Mouse (Mus musculus): ENCODE data around the gene Cops4. TPM values are rescaled to one million over a fixed set of nuclear protein-coding genes. Genes with fewer than 3 reads are reported as not detected.
A peak's percentile ranks its signal among the peaks of the same experiment; 100 is the strongest.

Cops4 gene
- polyA plus RNA-seq, 1 experiment = 14.0 TPM

GRCm38 (mm10) chr5:100491704-100492103 lies 26.4 kb upstream of the Cops4 start:
- no peaks in the 10 kb centered on the region for H3K36me3 ChIP-seq (ENCODE audit: control insufficient read depth, insufficient read depth, low read length)
- H3K4me3 ChIP-seq (ENCODE audit: low read depth, low read length) = no peak overlapping the region
- 50% methylated on average over 4 of the region's 4 CpGs for WGBS
- H3K4me1 ChIP-seq (ENCODE audit: control insufficient read depth, insufficient read depth, insufficient read length, low read length) = no peaks in the 10 kb centered on the region
- no peaks in the 10 kb centered on the region for H3K27me3 ChIP-seq (ENCODE audit: control insufficient read depth, insufficient read depth, low read length)
- TF ChIP-seq POLR2A (IDR thresholded peaks at IDR 0.05; ENCODE audit: low read depth, low read length) (no peak), CTCF (IDR thresholded peaks at IDR 0.05; ENCODE audit: extremely low read depth, insufficient read length, insufficient replicate concordance, low read depth, low read length) (no peak)
- H3K27ac ChIP-seq (ENCODE audit: insufficient read depth, low read depth, low read length) = no peak overlapping the region

- H3K27ac ChIP-seq (ENCODE audit: insufficient read depth, low read depth, low read length) = peak overlapping the region; percentile 52
- no peak for TF ChIP-seq CTCF (IDR thresholded peaks at IDR 0.05; ENCODE audit: extremely low read depth, insufficient read length, insufficient replicate concordance, low read depth, low read length)
- TF ChIP-seq POLR2A (IDR thresholded peaks at IDR 0.05; ENCODE audit: low read depth, low read length) = no peak
- no peaks in the 10 kb centered on the region; the same call in 1 of the 2 replicates for H3K4me1 ChIP-seq (ENCODE audit: control insufficient read depth, insufficient read depth, insufficient read length, low read length)
- H3K27me3 ChIP-seq (ENCODE audit: control insufficient read depth, insufficient read depth, low read length) = no peaks in the 10 kb centered on the region
- H3K36me3 ChIP-seq (ENCODE audit: control insufficient read depth, insufficient read depth, low read length) = no peaks in the 10 kb centered on the region
- H3K4me3 ChIP-seq (ENCODE audit: low read depth, low read length) = peak overlapping the region; percentile 78
- under 1% methylated on average over 46 of the region's 46 CpGs for WGBS
These were observed 19.5 kb upstream of the Cops4 start for GRCm38 (mm10) chr5:100498436-100499180.

GRCm38 (mm10) chr5:100499243-100499642 lies 18.9 kb upstream of the Cops4 start:
- H3K27ac ChIP-seq (ENCODE audit: insufficient read depth, low read depth, low read length) = no peak overlapping the region
- no peaks in the 10 kb centered on the region for H3K27me3 ChIP-seq (ENCODE audit: control insufficient read depth, insufficient read depth, low read length)
- no peak overlapping the region for H3K4me3 ChIP-seq (ENCODE audit: low read depth, low read length)
- no peak for TF ChIP-seq POLR2A (IDR thresholded peaks at IDR 0.05; ENCODE audit: low read depth, low read length)
- no peak for TF ChIP-seq CTCF (IDR thresholded peaks at IDR 0.05; ENCODE audit: extremely low read depth, insufficient read length, insufficient replicate concordance, low read depth, low read length)
- no peaks in the 10 kb centered on the region; the same call in 1 of the 2 replicates for H3K4me1 ChIP-seq (ENCODE audit: control insufficient read depth, insufficient read depth, insufficient read length, low read length)
- no peaks in the 10 kb centered on the region for H3K36me3 ChIP-seq (ENCODE audit: control insufficient read depth, insufficient read depth, low read length)
- 16% methylated on average over 2 of the region's 2 CpGs for WGBS

GRCm38 (mm10) chr5:100499831-100500304 lies 18.2 kb upstream of the Cops4 start:
- H3K36me3 ChIP-seq (ENCODE audit: control insufficient read depth, insufficient read depth, low read length) = no peaks in the 10 kb centered on the region
- H3K4me1 ChIP-seq (ENCODE audit: control insufficient read depth, insufficient read depth, insufficient read length, low read length) = no peaks in the 10 kb centered on the region; the same call in 1 of the 2 replicates
- 3% methylated on average over 40 of the region's 41 CpGs for WGBS
- TF ChIP-seq POLR2A (IDR thresholded peaks at IDR 0.05; ENCODE audit: low read depth, low read length) (no peak), CTCF (IDR thresholded peaks at IDR 0.05; ENCODE audit: extremely low read depth, insufficient read length, insufficient replicate concordance, low read depth, low read length) (no peak)
- H3K27ac ChIP-seq (ENCODE audit: insufficient read depth, low read depth, low read length) = peak overlapping the region; percentile 62; the same call in 1 of the 2 replicates
- H3K4me3 ChIP-seq (ENCODE audit: low read depth, low read length) = peak overlapping the region; percentile 95
- no peaks in the 10 kb centered on the region for H3K27me3 ChIP-seq (ENCODE audit: control insufficient read depth, insufficient read depth, low read length)

- WGBS = 3% methylated on average over 57 of the region's 60 CpGs
- peak within 1 kb of the TSS; percentile 62 for H3K27ac ChIP-seq (ENCODE audit: insufficient read depth, low read depth, low read length)
These were observed 17.6 kb upstream of the Cops4 start, which contains the start of gene Lin54 for GRCm38 (mm10) chr5:100500458-100500961. Gene Lin54, minus strand, starts transcription at chr5:100500639.

GRCm38 (mm10) chr5:100501267-100501666 lies 16.8 kb upstream of the Cops4 start:
- Histone ChIP-seq H3K36me3 (ENCODE audit: control insufficient read depth, insufficient read depth, low read length) (no peaks in the 10 kb centered on the region), H3K27me3 (ENCODE audit: control insufficient read depth, insufficient read depth, low read length) (no peaks in the 10 kb centered on the region), H3K27ac (ENCODE audit: insufficient read depth, low read depth, low read length) (no peak overlapping the region), H3K4me1 (ENCODE audit: control insufficient read depth, insufficient read depth, insufficient read length, low read length) (no peaks in the 10 kb centered on the region; the same call in 1 of the 2 replicates), H3K4me3 (ENCODE audit: low read depth, low read length) (no peak overlapping the region)
- TF ChIP-seq CTCF (IDR thresholded peaks at IDR 0.05; ENCODE audit: extremely low read depth, insufficient read length, insufficient replicate concordance, low read depth, low read length) (no peak), POLR2A (IDR thresholded peaks at IDR 0.05; ENCODE audit: low read depth, low read length) (no peak)
- WGBS = 39% methylated on average over 4 of the region's 4 CpGs

More at GRCm38 (mm10) chr5:100500458-100500961, 17.6 kb upstream of the Cops4 start, which contains the start of gene Lin54:
- Histone ChIP-seq H3K27me3 (ENCODE audit: control insufficient read depth, insufficient read depth, low read length) (no peaks in the 10 kb centered on the region), H3K36me3 (ENCODE audit: control insufficient read depth, insufficient read depth, low read length) (no peaks in the 10 kb centered on the region), H3K4me1 (ENCODE audit: control insufficient read depth, insufficient read depth, insufficient read length, low read length) (no peaks in the 10 kb centered on the region; the same call in 1 of the 2 replicates), H3K4me3 (ENCODE audit: low read depth, low read length) (peak within 1 kb of the TSS; percentile 95)
- TF ChIP-seq POLR2A (IDR thresholded peaks at IDR 0.05; ENCODE audit: low read depth, low read length) (no peak), CTCF (IDR thresholded peaks at IDR 0.05; ENCODE audit: extremely low read depth, insufficient read length, insufficient replicate concordance, low read depth, low read length) (peak; percentile 12; the same call in 1 of the 2 replicates)

GRCm38 (mm10) chr5:100509247-100509646 lies 8.9 kb upstream of the Cops4 start:
- no peak overlapping the region for H3K4me3 ChIP-seq (ENCODE audit: low read depth, low read length)
- H3K27ac ChIP-seq (ENCODE audit: insufficient read depth, low read depth, low read length) = peak overlapping the region; percentile 19; the same call in 1 of the 2 replicates
- no peaks in the 10 kb centered on the region for H3K36me3 ChIP-seq (ENCODE audit: control insufficient read depth, insufficient read depth, low read length)
- 46% methylated on average over 11 of the region's 11 CpGs for whole genome bisulfite sequencing
- TF ChIP-seq CTCF (IDR thresholded peaks at IDR 0.05; ENCODE audit: extremely low read depth, insufficient read length, insufficient replicate concordance, low read depth, low read length) (no peak), POLR2A (IDR thresholded peaks at IDR 0.05; ENCODE audit: low read depth, low read length) (no peak)
- peaks cover 14% of the 10 kb centered on the region; the same call in 1 of the 2 replicates for H3K4me1 ChIP-seq (ENCODE audit: control insufficient read depth, insufficient read depth, insufficient read length, low read length)
- no peaks in the 10 kb centered on the region for H3K27me3 ChIP-seq (ENCODE audit: control insufficient read depth, insufficient read depth, low read length)
